Mouse (Mus musculus) megakaryocyte, embryonic 14.5 days (primary cell): ENCODE data around the gene Matk.

ENCODE experiments used
- FLI1 ChIP-seq: IDR thresholded peaks from 2 replicates; pipeline ENCODE4 v1.6.1; 2012; ENCODE audit warnings: low read length, inconsistent platforms, mixed read lengths
- GATA1 ChIP-seq: IDR thresholded peaks from 3 replicates; pipeline ENCODE4 v1.6.1; 2012; ENCODE audit warnings: mixed read lengths, low read length, inconsistent platforms, borderline replicate concordance

DNA sequence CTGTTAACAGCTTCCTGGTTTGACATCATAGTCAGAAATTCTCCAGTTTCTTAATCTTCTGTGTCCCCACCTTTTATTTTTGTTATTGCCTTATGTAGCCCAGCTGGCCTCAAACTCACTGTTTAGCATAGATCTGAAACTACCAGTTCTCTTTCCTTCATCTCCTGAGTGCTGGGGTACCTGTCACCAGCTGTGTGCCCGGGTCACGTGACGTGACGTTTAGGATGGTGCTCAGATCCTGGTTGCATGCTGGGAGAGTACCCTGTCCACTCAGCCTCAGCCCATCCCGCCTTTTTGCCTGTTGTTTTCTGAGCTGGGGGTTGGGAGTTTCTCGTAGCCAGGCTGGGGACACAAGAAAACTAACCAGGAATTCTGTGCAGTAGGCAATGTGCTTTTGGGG lies 44.5 kb downstream of the Matk start:
- TF ChIP-seq GATA1 (no peak), FLI1 (no peak)
